Mouse (Mus musculus): ENCODE results near the gene Gm14548.
"Not testable (repeated sequence)": the region's sequence is repeated elsewhere in the genome, so short reads cannot be mapped to it uniquely, and the experiment has no call there.

DNA sequence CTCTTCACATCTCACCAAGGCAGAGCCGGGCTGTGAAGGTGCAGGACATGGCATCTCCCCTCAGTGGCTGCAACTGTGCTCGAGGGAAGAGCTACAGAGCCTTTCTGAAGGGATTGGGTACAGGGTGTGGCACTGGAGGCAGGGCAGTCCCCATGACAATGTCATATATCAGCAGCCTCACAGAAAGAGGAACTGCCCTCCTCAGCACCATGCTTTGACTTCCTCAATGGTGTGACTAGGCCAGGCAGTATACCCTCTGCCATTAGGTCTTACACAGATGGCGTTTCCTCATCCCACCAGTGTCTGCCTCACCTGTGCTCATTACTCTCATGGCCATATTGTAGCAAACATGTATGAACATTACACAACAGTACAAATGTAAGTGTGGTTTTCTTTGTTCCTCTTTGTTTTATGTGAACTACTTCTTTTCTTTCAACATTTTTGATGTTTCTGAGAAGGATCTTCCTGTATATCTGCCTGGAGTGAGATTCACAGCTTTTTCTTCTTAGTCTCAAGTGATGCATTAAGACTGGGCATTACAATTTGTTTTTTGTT is at the start of gene Gm14548:
- not testable (repeated sequence) for TF ChIP-seq POLR2A (IDR thresholded peaks at IDR 0.05; ENCODE audit: borderline replicate concordance, insufficient read depth, low read length); CTCF (IDR thresholded peaks at IDR 0.05; ENCODE audit: borderline replicate concordance, insufficient read depth, low read depth, low read length)
